Mouse (Mus musculus): ENCODE measurements at regions not wholly inside any gene's neighbourhood (a gene's known extent, or its start where the extent isn't known, plus 50 kb on each side); places are given as distances from the start of the nearest gene placed in this dataset.

GRCm38 (mm10) chr11:23201701-23202449, 54.0 kb upstream of the Xpo1 start:
- no peak for TF ChIP-seq GATA1 (IDR thresholded peaks at IDR 0.05; ENCODE audit: low read length)
- TF ChIP-seq TAL1 (IDR thresholded peaks at IDR 0.05; ENCODE audit: low read length): no peak

Measured in erythroblast, embryonic 14.5 days (primary cell).